In genomic region chr4:109407701-109408485, GRCm38 (mm10) we compare ENCODE assay signal across 8 mouse cellular contexts. TPM values are rescaled to one million over a fixed set of nuclear protein-coding genes. Genes with fewer than 3 reads are reported as not detected.
DNase-seq lines count a peak whose midpoint lies in the region; ATAC-seq lines count a peak whose summit lies in the region.

No protein-coding gene starts in this region.

- H3K9me3 ChIP-seq in intestine, embryonic 15.5 days: no peaks in the 10 kb centered on the region
- H3K9me3 ChIP-seq in neural tube, embryonic 14.5 days (ENCODE audit: control insufficient read depth, low read length): no peaks in the 10 kb centered on the region

- 58% methylated on average over 9 of the region's 9 CpGs for WGBS in intestine, embryonic 15.5 days
- WGBS in neural tube, embryonic 14.5 days: 77% methylated on average over 9 of the region's 9 CpGs

- intact Hi-C loops in left cerebral cortex, postnatal 4 days (cut with DNase I): no loop called here

- H3K4me2 ChIP-seq in intestine, embryonic 15.5 days (replicated peaks): peak overlapping the region; percentile 96
- 0 out of 2 replicates have a peak overlapping the region, but pooled peaks have one; percentile 98 for H3K4me2 ChIP-seq in neural tube, embryonic 14.5 days (ENCODE audit: low read depth, low read length)

- H3K4me1 ChIP-seq in intestine, embryonic 15.5 days (replicated peaks): peaks cover 24% of the 10 kb centered on the region
- peaks cover 9% of the 10 kb centered on the region for H3K4me1 ChIP-seq in neural tube, embryonic 14.5 days (ENCODE audit: control insufficient read depth, insufficient read depth, low read length)

- DNase-seq in left cerebral cortex, postnatal 4 days: peak; percentile 23
- no peak for DNase-seq in left cerebral cortex, adult 11 months (ENCODE audit: low spot score)
- peak; percentile 41 to 51 for DNase-seq in cerebellum, postnatal 25 days
- no peak for DNase-seq in ovary, postnatal 14 days (ENCODE audit: low spot score)
- no peak for DNase-seq in thymus, postnatal 14 days
- DNase-seq in layer of hippocampus, adult 18-20 months (ENCODE audit: low spot score in 2 of 2): no peak

- H3K27ac ChIP-seq in intestine, embryonic 15.5 days: peak overlapping the region; percentile 81
- no peak overlapping the region for H3K27ac ChIP-seq in neural tube, embryonic 14.5 days (ENCODE audit: low read depth, low read length)

- no peak for ATAC-seq in intestine, embryonic 15.5 days
- ATAC-seq in neural tube, embryonic 14.5 days (ENCODE audit: low read depth): no peak

- peak overlapping the region; percentile 54 for H3K4me3 ChIP-seq in intestine, embryonic 15.5 days (replicated peaks)
- no peak overlapping the region for H3K4me3 ChIP-seq in neural tube, embryonic 14.5 days (ENCODE audit: low read depth, low read length)

- H3K27me3 ChIP-seq in intestine, embryonic 15.5 days (replicated peaks): no peaks in the 10 kb centered on the region
- H3K27me3 ChIP-seq in neural tube, embryonic 14.5 days (ENCODE audit: control insufficient read depth, insufficient read depth, low read length): no peaks in the 10 kb centered on the region

- H3K36me3 ChIP-seq in intestine, embryonic 15.5 days: no peaks in the 10 kb centered on the region
- H3K36me3 ChIP-seq in neural tube, embryonic 14.5 days (ENCODE audit: control insufficient read depth, insufficient read depth, low read length): no peaks in the 10 kb centered on the region

- no peak overlapping the region for H3K9ac ChIP-seq in intestine, embryonic 15.5 days
- H3K9ac ChIP-seq in neural tube, embryonic 14.5 days (replicated peaks; ENCODE audit: low read depth, low read length): no peak overlapping the region

RNA-seq across cellular contexts. Expression of gene Ttc39a, which starts 1.5 kb away (rescaled TPM):
- total RNA-seq in left cerebral cortex, postnatal 4 days (2021): 1 to 10 TPM; 1.4 to 1.6 TPM
- 17.0 and 21.5 TPM in 2 replicates for polyA plus RNA-seq in intestine, embryonic 15.5 days (2015; fragmentation: Nextera tagmentation; extraction: Ambion mirVana)
- polyA plus RNA-seq in neural tube, embryonic 14.5 days (2014; fragmentation: Nextera tagmentation; extraction: Ambion mirVana): 3.2 and 4.9 TPM in 2 replicates
- 1 to 10 TPM; 1.4 to 1.8 TPM for total RNA-seq in layer of hippocampus, adult 18-20 months (2021)

Comparison
In these comparisons a context has a peak if more than half of its experiments do, and no peak if none do; other contexts are left out.
1. DNase-seq: peak in left cerebral cortex, postnatal 4 days (single experiment) and cerebellum, postnatal 25 days (2 of 2); none in left cerebral cortex, adult 11 months (single experiment), ovary, postnatal 14 days (single experiment), thymus, postnatal 14 days (single experiment) and layer of hippocampus, adult 18-20 months (0 of 2).